Mouse (Mus musculus) kidney, postnatal 4 days (tissue): ENCODE data around the gene Ubald2.
"Not testable (repeated sequence)": the region's sequence is repeated elsewhere in the genome, so short reads cannot be mapped to it uniquely, and the experiment has no call there.

ENCODE experiments used
- DNase-seq, 2 experiments: peaks; one replicate each; pipeline ENCODE4 v3.0.0; 2021; ENCODE audit warnings: mixed read lengths in 2 of 2

The Ubald2 gene

GRCm38 (mm10) chr11:116463833-116464232 is 29.9 kb downstream of the Ubald2 start:
- peak; percentile 92 to 94 for DNase-seq

GRCm38 (mm10) chr11:116466141-116466540 is 32.2 kb downstream of the Ubald2 start, which contains the start of gene Qrich2:
Qrich2 (minus strand) TSS chr11:116466241.
- DNase-seq = no peak

- not testable (repeated sequence) for DNase-seq
Observed at GRCm38 (mm10) chr11:116468338-116468737, 34.4 kb downstream of the Ubald2 start.

- no peak for DNase-seq
Observed at GRCm38 (mm10) chr11:116470249-116470648, 36.4 kb downstream of the Ubald2 start.

- DNase-seq = no peak
Observed at GRCm38 (mm10) chr11:116470896-116471295, 37.0 kb downstream of the Ubald2 start.

- peak; percentile 36 to 64 for DNase-seq
Observed at GRCm38 (mm10) chr11:116472275-116472674, 38.4 kb downstream of the Ubald2 start.

GRCm38 (mm10) chr11:116476041-116476440 is 42.1 kb downstream of the Ubald2 start:
- no peak for DNase-seq

GRCm38 (mm10) chr11:116476696-116477095 is 42.8 kb downstream of the Ubald2 start:
- DNase-seq = no peak

GRCm38 (mm10) chr11:116477160-116477759 is 43.4 kb downstream of the Ubald2 start:
- no peak for DNase-seq

- no peak for DNase-seq
Observed at GRCm38 (mm10) chr11:116478978-116479377, 45.1 kb downstream of the Ubald2 start.

- DNase-seq = peak; percentile 43 to 65
Observed at GRCm38 (mm10) chr11:116479832-116480231, 45.9 kb downstream of the Ubald2 start.

- no peak for DNase-seq
Observed at GRCm38 (mm10) chr11:116480975-116481374, 47.1 kb downstream of the Ubald2 start.

GRCm38 (mm10) chr11:116481776-116482175 is 47.9 kb downstream of the Ubald2 start:
- DNase-seq = no peak

- DNase-seq = no peak
Observed at GRCm38 (mm10) chr11:116484261-116484660, 50.4 kb downstream of the Ubald2 start.

- no peak for DNase-seq
Observed at GRCm38 (mm10) chr11:116488207-116488606, 54.3 kb downstream of the Ubald2 start.
